Mouse (Mus musculus) G1E-ER4 (cell line): Measurements from ENCODE around the gene Ggt5. TPM values are rescaled to one million over a fixed set of nuclear protein-coding genes. Genes with fewer than 3 reads are reported as not detected.

Experiments used
- GATA1 ChIP-seq: IDR thresholded peaks from one replicate; pipeline ENCODE4 v1.8.0; 2012; ENCODE audit warnings: low read length, inconsistent platforms
- polyA plus RNA-seq: library from polyadenylated mRNA; stranded (reverse); fragments of >175 nt; gene quantifications from 2 replicates; pipeline ENCODE4 v1.2.3, GENCODE M21; 2012

Ggt5 gene
- polyA plus RNA-seq, 1 experiment = 0.10 TPM

GRCm38 (mm10) chr10:75564687-75565265, 24.4 kb upstream of the Ggt5 start:
- TF ChIP-seq GATA1 = no peak

GRCm38 (mm10) chr10:75565436-75565835, 23.7 kb upstream of the Ggt5 start:
- no peak for TF ChIP-seq GATA1

GRCm38 (mm10) chr10:75565906-75566305, 23.2 kb upstream of the Ggt5 start:
- TF ChIP-seq GATA1 = no peak

GRCm38 (mm10) chr10:75566321-75566720, 22.8 kb upstream of the Ggt5 start:
- TF ChIP-seq GATA1 = no peak

GRCm38 (mm10) chr10:75568029-75568428, 21.1 kb upstream of the Ggt5 start:
- no peak for TF ChIP-seq GATA1

- TF ChIP-seq GATA1 = no peak
Measured at GRCm38 (mm10) chr10:75568441-75568840, 20.7 kb upstream of the Ggt5 start.

GRCm38 (mm10) chr10:75568851-75569250, 20.3 kb upstream of the Ggt5 start:
- no peak for TF ChIP-seq GATA1

- TF ChIP-seq GATA1 = no peak
Measured at GRCm38 (mm10) chr10:75570981-75571657, 18.0 kb upstream of the Ggt5 start.

- no peak for TF ChIP-seq GATA1
Measured at GRCm38 (mm10) chr10:75571937-75572336, 17.2 kb upstream of the Ggt5 start.

GRCm38 (mm10) chr10:75573181-75573580, 16.0 kb upstream of the Ggt5 start:
- no peak for TF ChIP-seq GATA1

- TF ChIP-seq GATA1 = no peak
Measured at GRCm38 (mm10) chr10:75573965-75574364, 15.2 kb upstream of the Ggt5 start.

- TF ChIP-seq GATA1 = no peak
Measured at GRCm38 (mm10) chr10:75579129-75579528, 10.0 kb upstream of the Ggt5 start.

GRCm38 (mm10) chr10:75585876-75586552, 3.1 kb upstream of the Ggt5 start:
- TF ChIP-seq GATA1 = no peak

GRCm38 (mm10) chr10:75586553-75586879, 2.6 kb upstream of the Ggt5 start:
- TF ChIP-seq GATA1 = no peak

GRCm38 (mm10) chr10:75587781-75588180, 1.4 kb upstream of the Ggt5 start:
- no peak for TF ChIP-seq GATA1

- TF ChIP-seq GATA1 = no peak
Measured at GRCm38 (mm10) chr10:75588336-75588735, 804 bp upstream of the Ggt5 start.

- no peak for TF ChIP-seq GATA1
Measured at GRCm38 (mm10) chr10:75589651-75590050, 511 bp downstream of the Ggt5 start.
